Mouse (Mus musculus): ENCODE data around the gene Gm16223. TPM values are rescaled to one million over a fixed set of nuclear protein-coding genes. Genes with fewer than 3 reads are reported as not detected.

Gm16223 gene
- total RNA-seq (2021) = not detected

DNA sequence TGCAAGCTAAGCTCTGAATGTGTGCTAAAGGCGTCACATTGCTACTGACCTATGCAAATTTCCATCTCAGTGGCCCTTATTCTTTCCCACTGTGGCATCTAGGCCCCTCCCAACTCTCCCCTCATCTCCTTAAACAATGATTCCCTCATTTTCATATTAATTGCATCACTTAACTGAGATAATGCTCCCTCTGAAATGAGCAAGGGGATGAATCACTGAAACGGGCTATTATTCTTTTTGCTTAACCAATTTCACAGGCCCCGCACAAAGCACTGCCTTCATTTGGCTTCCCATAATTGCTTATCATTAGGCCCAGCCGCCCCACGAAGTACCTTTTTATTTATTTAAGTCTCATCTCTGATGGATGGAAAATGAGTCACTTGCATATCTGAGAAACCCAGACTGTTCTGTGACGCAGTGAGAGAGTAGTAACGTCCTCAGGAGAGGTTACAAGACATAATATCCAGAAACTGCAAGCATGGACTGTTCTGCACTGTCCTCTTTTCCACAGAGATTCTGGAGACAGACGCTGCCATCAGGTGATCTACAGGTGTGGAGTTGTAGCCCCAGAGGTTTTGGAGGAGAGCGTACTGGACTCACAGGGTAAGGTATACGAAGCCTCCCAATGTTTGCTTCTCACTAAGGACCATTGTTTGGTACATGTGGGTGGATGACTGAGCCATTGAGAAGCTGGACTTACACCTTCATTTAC, at the start of gene Gm16223:
Gm16223 (plus strand) TSS at position 485 of the 712 bp plus-strand sequence.
- DNase-seq = no peak

- DNase-seq = no peak
These were observed 45.7 kb upstream of the Gm16223 start for GRCm38 (mm10) chr5:42022029-42022428.

GRCm38 (mm10) chr5:42023521-42023920, 44.2 kb upstream of the Gm16223 start:
- DNase-seq = no peak

DNA sequence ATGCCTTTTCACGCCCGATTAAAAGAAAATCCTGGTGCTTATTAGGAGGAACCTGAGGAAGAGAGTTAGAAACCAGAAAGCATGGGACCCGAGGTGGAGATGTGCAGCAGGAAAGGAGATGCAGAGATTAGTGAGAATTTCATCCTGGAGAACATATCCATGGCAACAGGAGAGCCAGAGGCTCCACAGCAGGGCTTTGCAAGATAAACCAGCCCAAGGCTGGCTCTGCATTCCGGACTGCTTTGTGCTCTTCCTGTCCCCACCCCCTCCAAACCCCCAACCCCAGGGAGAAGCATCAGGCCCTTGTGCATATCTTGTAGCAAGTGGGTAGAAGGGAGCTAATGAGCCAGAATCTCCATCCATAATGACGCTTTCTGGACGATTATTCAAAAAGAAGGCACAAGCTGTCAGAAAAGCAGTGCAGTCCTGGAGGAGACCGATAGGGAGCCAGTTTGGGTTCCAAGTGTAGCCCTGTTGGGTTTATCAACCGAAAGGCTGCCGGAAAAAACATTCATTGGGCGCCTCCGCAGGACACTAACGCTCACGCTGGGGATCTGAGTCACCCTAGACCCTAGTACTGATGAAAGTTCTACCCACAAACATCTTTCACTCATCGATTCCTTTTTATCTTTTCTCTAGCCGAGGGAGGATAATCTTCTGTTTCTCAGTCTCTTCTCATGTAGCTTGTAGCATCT, 31.2 kb upstream of the Gm16223 start:
- peak in 1 of 2 experiments; percentile 5 for DNase-seq

DNA sequence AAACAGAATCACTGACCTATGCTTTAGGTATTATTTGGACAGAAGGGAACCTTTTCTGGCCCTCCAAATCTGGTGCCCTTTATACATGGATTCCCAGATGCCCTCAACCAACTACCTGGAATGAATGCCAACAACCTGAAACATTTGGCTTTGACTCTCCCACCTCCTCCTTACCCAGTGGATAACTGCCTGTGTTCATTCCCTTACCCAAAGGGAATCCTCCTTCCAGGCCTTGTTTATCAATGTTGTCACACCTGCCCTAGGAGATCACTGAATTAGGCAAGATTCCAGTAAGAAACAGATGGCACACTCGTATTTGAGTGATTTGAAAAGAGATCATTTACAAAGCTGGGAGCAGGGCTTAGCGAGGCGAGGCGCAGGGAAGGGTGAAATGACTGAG, 13.1 kb upstream of the Gm16223 start:
- DNase-seq = no peak

DNA sequence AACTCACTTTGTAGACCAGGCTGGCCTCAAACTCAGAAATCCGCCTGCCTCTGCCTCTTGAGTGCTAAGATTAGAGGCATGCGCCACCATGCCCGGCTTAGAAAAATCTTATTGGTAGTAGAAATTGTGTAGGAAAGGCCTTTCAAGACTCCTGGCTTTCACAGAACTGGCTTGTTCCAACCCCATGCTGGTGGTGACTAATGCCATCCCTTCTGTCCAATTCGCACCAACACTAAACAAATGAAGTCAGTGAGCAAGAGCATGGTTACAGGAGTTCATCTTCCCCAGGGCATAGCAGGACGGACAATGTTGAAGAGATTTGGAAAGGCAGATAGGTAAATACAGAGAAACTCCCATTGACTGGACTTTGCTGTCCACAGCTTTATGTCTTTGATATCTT, 12.6 kb upstream of the Gm16223 start:
- DNase-seq = no peak

DNA sequence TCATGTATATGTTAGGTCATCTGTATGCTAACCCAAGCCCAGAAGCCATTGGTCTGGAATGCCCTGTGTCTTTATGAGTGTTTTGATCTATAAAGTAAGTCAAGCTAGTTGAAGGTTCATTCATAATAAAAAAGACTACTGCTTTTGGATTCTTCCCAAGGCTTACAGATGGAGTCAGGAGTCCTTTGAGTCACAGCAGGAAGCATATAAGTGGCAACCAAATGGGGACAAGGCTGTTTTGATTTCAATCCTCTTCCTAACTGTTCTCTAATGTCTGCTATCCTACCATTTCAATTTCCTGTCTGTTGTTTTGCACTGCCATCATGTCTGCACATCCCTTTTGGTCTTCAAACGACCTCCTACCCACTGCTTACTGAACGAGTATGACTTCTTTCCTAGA, 2.7 kb upstream of the Gm16223 start:
- no peak for DNase-seq

DNA sequence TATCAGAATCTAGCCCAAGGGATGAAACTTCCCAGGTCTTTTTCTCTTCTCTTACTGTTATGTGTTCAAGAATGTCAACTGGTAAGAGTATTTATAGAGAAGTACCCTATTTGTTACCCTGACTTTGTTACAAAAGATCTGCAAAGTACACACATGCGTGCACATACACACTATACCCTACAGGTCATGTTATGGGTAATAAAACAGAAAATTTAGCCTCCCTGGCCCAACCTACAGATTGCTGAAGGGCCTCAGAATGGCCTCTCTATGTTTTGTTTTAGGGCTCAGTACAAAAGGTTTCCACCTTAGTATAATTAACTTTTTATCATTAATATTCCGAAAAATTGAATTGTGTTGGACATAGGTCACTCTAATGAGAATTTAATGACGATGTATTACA, 685 bp upstream of the Gm16223 start:
- no peak for DNase-seq

DNA sequence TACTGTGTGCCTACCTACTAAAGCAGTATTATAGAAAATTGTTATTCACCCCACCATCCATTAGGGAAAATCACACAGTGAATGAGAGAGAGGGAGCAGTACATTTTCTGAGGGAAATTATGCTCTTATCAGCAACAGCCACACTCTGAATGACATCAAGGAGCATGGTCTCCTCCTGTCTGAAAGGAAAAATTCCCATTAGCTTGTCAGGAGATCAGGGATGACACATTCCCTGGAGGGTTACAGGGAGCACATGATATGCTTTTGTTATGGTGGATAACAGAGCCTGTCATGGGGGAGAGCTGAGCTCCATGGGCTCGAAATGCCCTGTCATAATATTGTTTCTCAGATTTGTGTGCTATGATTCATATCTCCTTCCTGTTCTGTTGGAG, 424 bp downstream of the Gm16223 start:
- DNase-seq = no peak

- no peak for DNase-seq
These were observed 49.0 kb downstream of the Gm16223 start for GRCm38 (mm10) chr5:42116586-42117346.

DNA sequence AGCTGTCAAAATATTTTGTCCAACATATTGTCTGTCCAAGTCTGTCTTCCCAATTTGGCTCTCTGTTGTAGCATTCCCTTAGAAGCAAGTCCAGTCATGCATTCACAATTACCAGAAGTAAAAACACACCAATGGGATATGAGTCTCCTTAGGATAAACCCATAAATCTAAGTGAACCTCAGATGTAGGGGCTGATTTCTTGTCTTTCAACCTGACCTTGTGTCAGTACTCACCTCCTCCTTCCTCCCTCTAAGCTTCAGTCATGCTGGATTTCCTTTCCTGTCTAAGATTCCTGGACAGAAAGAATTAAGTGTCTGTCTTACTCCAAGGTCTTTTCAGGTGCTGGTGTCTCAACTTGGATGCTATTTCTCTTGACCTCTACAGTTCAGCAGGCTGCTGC, 57.8 kb downstream of the Gm16223 start:
- DNase-seq = no peak

- no peak for DNase-seq
These were observed 87.9 kb downstream of the Gm16223 start for GRCm38 (mm10) chr5:42155626-42156025.

DNA sequence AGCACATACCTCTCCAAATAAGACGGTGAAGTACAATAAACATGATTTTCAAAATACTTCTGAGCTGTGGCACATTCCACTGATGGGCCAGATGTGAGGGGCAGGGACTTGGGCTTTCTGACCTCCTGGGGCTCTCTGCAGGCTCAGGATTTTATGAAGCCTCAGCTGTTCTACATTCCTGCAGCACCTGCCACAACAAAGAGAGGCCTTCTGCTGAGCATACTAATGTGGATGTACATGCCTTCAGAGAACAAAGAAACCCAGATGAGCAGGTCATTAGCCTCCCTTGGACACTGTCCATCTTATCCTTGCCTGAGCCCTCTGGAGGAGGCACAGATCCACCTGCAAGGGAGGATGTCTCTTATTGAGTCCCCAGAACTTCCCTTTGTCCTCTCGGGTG, 97.0 kb downstream of the Gm16223 start:
- no peak for DNase-seq

DNA sequence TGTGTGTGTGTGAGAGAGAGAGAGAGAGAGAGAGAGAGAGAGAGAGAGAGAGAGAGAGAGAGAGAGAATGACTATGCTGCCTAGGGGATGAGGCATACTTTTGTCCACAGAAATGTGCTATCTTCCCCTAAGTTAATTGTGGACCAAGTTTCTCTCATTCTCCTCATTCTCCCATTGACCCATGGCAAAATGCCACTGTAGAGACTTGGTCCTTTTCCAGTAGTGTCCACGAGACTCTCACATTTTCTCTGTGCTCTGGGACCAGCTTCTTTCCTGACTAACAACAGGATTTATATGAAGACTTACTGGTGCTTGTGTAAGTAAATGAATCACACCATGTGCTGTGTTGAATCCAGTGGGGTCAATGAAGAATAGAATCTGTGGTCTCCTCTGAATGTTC, 98.6 kb downstream of the Gm16223 start:
- DNase-seq = no peak

DNA sequence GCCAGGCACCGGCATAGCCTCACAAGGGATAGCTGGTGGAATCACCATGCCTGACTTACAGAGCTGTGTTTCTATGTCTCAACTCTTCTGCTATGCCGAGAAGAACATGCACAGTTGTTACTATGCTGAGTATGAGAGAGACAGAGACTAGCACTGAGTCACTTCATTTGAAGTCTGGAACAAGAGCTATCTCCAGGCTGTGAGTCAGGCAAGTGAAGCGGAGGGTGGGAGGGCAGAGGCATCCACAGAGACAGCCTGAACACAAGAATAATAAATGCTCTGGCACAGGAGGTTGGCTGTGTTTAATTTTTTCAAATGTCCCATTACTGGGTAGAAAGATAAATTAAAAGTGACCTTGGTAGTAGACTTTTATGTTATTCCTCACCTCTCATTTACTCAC, 100.3 kb downstream of the Gm16223 start:
- no peak for DNase-seq

DNA sequence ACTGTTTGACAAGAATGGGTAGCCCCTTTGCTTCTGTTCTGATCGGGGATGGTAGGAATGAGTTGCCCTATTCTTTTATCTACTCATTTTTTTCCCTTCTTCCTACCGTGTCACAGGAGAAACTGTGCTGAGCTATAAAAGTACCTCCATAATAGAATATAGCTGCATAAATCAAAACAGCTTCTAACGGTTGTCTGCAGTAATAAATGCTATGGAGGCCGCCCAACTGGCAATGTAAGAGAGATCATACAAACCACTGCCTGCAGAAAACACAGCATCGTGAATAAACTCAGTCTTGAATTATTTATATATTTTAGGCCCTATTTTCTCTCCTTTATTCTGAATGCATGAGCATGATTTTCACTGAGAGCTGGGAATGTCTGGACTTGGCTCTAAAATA, 101.0 kb downstream of the Gm16223 start:
- DNase-seq = no peak

DNA sequence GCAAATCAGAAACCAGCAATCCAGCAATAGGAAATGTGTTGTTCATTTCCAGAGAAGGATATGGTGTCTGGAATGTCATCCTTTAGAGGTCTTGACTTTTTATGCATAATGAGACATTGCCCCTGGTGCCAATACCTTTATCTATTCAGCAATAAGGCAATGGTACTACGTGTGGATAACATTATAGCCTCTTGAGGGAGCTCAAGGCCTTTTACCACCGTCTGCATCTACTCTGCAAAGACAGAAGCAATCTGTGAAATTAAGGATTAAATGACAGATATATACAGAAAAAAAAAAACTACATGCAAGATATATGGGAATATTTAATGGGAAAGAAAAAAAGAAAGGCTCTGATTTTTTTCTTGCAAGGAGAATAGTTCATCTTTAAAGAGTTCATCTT, 106.3 kb downstream of the Gm16223 start:
- DNase-seq = no peak

DNA sequence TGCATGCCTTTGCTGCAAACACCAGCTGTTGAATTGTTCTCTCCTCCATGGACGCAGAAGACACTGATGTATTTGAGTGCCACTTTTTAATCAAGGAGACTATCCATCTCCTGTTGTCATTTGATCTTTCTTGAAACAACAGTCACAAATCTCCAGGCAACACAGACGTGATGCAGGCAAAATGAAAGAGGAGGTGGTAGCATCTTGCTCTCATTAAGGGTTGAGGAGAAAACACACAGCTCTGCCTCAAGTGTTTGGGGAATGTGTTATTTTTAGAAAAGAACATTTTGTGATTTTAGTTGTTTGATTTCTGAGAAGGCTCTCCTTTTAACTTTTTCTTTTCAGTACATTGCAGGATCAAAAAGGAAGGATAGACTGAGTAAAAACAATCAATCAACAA, 107.7 kb downstream of the Gm16223 start:
- DNase-seq = no peak

- DNase-seq = no peak
These were observed 130.7 kb downstream of the Gm16223 start for GRCm38 (mm10) chr5:42198493-42198892.

DNA sequence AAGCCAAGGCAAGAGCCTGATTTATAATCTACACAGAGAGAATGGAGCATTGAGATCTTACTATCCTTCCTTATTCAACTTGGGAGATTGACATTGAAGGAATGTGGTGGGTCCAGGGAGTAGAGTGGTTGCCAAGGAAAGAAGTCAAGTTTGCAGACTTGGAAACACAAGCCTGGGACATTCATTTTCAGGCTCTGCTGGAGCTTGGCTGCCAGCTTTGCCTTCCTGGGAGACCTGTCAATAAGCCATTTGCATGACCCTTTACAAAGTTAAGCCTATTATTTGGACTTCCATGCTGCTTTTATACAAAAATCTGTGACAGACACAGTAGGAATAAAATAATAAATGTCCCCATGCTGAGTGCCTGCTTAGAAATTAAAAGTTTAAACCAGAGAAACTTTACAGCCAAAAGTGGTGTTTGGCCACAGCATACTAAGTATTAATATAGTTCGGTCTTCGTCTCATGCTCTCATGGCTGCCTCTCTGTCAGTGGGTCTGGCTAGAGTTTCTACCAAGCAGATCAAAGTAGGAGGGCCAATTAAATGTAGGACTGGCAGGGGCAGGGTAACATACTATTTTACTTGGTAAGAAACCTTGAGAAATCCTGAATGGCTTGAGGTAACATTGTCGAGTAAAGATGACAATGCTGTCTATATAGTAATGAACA, 139.8 kb downstream of the Gm16223 start:
- no peak for DNase-seq

- no peak for DNase-seq
These were observed 144.0 kb downstream of the Gm16223 start for GRCm38 (mm10) chr5:42211554-42212338.

DNA sequence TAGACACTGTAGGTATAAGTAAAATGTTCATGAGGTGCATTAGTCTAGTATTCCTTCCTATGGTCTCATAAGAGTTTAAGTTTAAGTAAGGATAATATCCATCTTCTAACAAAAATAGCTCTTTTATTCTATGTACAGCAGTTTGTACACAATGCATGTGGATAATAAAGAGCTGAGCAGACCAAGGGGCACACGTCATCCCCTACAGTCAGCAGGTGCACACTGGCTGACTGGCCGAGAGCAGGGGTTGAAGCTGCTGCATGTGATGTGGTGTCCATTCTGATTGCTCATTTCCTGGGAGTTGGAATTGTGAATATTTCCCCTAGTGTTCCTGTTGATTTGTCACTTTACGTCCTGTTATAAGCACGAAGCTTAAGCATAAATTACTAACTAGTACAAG, 144.6 kb downstream of the Gm16223 start:
- DNase-seq = no peak
